Mouse (Mus musculus) ES-CJ7 (cell line): ENCODE results near the gene Slc6a8.

ENCODE experiments used
- DNase-seq: peaks from one replicate; pipeline ENCODE4 v3.0.0; 2011; ENCODE audit warnings: low read depth, low spot score

The Slc6a8 gene

DNA sequence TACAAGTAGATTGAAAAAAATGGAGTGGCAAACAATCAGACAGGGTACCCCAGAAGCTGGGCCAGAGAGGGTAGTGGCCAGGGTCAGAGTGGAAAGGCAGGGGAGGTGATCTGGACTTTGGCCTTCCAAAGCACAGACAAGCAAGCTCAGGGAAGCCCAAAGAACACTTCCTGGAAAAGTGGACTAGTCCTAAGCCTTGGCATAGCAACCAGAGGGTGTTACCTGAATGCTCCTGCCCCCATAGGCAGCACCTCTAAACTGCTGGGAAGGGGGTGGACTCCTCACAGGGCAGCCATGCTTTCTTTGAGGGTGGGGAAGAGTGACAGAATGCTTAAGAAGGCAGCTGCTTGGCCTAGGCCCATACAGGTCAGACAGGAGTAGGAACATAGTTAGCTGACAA lies 12.0 kb downstream of the Slc6a8 start:
- DNase-seq: no peak

DNA sequence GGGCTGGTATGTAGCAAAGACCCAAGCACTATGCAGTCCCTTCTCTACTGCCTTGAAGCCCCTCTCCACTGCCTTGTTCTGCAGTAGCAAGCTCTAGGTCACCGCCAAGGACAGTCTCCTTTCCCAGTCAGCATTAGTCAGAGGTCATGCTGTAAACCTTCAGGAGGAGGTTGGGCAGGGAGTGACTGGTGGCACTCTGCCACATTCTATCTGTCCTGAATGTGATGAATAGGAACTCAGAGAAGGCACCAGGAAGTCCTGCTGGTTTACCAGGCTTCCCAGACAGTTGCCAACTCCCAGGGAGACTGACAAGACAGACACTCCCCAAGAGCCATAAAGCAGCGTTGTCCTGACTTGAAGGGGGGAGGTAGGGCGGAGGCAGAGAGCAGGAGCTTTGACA lies 12.7 kb downstream of the Slc6a8 start:
- peak; percentile 32 for DNase-seq

DNA sequence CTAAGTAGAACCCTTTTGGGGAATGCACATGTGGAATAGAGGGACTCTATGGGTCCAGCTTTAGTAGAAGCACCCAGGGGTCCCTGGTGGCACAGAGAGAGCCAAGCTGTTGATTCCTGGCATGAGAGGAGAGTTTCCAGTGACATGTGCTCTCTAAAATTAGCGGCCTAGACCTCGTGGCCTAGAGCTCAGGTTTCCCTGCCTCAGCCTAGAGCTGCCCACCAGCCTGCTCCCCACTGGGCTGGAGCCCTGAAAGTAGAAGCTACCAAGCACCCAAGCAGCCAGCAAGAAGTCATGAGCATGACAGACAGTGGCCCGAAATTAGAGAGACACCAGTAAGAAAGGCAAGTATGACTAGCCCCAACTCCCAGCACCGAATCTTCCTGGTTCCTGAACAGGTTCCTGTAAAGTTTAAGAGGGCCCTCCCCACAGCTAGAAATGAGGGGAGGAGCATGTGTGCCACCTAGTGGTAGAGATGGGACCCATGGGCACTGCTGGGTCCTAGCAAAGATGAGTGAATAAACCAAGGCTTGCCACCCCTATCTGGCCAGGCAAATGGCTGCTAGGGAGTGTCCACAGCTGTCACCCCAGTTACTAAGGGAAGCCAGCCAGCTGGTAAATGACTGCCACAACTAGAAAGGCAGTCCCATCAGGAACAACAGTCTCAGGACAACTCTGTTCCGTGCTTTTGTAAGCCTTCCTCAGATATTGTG lies 18.1 kb downstream of the Slc6a8 start:
- peak; percentile 46 for DNase-seq

DNA sequence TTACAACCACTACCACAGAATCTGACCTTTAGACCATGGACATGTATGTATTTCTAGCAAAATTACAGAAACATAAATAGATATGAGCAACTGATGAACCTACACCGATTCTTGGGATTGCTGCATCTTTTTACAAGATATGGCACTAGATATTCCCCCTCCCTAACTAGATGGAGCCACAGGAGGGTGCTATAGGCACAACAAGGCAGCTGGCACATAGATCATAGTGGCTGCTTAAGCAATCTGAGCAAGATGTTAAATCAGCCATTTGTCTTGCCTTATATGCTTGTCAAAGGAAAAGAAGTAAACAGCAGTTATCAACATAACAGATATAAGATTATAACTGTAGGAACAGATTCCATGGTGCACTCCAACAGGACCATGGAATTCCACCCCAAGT lies 27.5 kb downstream of the Slc6a8 start:
- no peak for DNase-seq

DNA sequence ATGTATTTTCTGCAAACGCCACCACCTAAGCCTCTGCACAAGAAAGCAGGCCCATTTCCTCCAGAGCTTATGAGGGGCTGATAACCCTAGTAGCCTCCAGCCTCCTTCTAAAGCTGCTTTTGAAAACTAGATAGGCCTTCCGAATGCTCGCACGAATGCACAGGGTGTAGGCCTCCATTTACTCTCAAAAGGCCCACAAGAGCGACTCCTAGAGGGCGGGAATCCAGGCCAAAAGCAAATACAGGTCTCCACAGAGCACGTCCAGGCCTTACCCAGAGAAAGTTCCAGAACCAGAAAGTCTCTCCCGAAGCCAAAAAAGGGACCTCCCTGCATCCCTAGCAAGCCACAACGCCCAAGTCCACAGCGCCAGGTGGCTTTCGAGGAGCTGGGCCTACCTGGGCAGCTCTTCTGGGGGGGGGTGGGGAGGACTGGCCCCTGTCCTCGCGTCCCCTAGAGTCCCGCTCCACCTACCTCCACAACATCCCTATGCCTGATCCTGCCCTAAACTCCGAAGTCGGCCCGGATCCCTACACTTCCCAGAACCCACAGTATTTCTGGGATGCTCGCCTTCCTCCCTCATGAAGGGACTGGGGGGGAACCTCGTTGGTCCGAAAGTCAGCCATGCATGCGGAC lies 42.6 kb downstream of the Slc6a8 start:
- DNase-seq: peak; percentile 46

DNA sequence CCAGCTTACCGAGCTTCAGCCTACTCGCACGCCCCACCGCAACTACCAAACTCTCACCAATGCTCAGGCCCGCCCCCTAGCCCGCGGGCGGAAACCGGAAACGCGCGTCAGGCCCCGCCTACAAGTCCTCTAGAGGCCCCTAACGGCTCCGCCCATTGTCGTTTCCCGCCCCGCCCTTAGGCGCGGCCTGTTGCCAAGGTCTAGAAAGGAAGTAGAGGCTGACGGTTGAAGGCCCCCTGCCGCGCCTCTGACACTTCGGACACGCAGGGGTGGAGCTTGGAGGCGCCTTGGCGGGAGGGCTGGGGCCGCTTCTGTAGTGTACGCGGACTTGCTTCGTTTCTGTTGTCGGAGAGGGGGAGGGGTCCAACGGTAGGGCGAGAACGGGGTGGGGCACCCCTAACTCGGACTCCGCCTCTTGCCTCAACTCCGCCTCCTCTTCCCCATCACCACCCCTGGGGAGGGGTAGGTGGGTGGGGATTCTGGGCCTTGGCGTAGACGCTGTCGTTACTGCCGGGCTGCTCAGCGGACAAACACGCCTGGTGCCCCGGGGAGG lies 43.2 kb downstream of the Slc6a8 start, which contains the start of the genes Bcap31 and Abcd1:
TSS of gene Bcap31 (minus strand) at position 67 of the 553 bp plus-strand sequence.
TSS of gene Abcd1 (plus strand) at position 489 of the 553 bp plus-strand sequence.
- peak; percentile 98 for DNase-seq

DNA sequence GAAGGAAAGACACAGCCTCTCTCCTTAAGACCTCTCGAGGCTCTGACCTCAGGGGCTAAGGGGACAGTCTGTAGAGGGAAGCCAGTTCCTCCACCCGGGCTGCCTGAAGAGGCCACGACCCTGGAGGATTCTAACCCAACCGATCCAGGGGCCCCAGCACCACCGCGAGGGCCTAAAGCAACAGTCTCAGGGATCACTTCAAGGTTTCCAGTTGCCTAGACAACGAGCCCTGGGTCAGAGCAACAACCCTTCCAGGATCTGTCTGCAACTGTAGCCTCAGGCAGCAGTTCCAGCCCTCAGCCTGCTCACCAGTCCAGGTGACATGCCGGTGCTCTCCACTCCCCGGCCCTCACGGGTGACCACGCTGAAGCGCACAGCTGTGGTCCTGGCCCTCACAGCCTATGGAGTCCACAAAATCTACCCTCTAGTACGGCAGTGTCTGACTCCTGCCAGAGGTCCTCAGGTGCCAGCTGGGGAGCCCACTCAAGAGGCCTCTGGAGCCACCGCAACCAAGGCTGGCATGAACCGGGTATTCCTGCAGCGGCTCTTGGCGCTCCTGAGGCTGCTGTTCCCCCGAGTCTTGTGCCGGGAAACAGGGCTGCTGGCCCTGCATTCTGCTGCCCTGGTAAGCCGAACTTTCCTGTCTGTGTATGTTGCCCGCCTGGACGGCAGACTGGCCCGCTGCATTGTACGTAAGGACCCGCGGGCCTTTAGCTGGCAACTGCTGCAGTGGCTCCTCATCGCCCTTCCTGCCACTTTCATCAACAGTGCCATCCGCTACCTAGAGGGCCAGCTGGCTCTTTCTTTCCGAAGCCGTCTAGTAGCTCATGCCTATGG lies 44.0 kb downstream of the Slc6a8 start:
- DNase-seq: peak; percentile 58

DNA sequence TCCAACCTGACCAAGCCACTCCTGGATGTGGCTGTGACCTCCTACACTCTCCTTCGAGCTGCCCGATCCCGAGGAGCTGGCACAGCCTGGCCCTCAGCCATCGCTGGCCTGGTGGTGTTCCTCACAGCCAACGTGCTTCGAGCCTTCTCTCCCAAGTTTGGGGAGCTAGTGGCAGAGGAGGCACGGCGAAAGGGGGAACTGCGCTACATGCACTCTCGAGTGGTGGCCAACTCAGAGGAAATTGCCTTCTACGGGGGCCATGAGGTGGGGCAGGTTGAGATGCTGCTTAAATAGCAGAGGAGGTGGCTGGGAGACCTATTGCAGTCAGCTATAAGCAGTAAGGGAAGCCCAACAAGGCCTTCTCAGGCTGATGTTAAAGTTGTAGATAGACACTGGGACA lies 44.7 kb downstream of the Slc6a8 start:
- DNase-seq: no peak

DNA sequence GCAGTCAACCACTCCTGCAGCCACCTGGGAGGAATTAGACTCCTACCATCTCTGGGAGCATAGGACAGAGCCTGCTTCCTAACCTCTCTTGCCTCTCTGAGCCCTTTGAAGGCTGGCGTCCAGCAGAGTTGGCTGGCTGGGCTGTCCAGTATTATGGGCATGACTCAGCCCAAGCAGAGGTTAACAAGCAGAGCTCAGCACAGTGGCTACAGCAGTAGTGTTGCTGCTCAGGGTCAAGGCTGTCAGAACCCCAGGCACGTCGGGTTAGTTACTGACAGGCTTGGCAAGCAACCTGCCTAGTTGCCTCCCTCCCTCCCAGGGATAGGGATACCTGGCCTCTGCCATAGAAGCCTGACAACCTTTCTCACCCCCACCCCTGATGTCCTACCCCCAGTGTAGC lies 45.3 kb downstream of the Slc6a8 start:
- no peak for DNase-seq

DNA sequence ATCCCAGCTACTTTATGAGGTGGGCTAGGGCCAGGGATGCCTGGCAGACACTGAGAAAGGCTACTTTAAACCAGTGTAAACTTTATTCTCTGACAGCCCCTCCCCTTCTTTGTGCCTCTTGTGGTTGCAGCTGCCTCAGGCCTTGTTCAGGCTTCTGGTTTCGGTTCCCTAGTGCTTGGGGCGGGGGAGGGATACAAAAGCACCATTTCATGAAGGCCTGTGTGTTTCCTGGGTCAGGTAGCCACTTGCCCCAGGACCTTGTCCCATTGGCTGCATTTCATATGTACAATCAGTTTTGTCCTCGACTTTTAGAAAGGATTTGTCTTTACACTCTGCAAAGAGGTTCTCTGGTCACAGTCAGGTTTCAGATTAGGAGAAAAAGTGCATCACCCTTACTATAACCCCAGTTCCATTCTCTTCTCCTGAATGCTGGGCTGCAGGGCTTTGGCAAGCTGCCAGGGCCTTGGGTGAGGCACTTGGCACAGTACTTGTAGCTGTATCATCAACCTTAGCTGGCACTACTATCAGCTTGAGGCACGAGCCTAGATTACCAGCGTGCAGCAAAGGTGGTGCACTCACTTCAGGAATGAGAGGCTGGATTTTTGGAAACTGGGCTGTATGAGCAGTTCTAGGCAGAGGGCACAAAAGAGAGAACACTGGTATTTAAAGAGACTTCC lies 45.9 kb downstream of the Slc6a8 start:
- DNase-seq: no peak

DNA sequence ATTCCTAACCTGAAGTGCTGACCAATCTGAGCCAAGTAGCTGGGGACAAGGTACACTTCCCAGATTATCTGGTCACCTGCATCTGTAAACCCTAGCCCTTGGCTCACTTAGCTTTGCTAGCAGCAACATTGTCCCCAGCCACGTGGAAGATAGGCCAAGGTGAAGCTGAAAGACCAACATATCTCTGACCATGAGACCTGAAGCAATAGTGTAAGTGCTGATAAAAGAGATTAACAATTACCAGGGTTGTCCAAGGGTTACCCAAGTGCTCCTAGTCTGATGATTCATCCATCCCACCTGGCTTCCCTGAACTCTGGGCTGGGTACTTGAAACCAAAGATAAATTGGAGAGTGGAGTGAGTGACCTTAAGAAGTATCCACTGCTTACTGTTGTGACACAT lies 58.0 kb downstream of the Slc6a8 start:
- no peak for DNase-seq
